Mouse (Mus musculus) midbrain, postnatal 0 days (tissue): ENCODE measurements around the gene Fbxo41. TPM values are rescaled to one million over a fixed set of nuclear protein-coding genes. Genes with fewer than 3 reads are reported as not detected.

ENCODE experiments used
- ATAC-seq: fragments of 200-750 bp; cut with Nextera tagmentation; 2 replicates; pipeline ENCODE4 v1.8.0; 2017; ENCODE audit warnings: moderate number of reproducible peaks, mild to moderate bottlenecking, moderate TSS enrichment, moderate library complexity; ENCODE audit not compliant: low FRiP score
- DNase-seq: peaks from one replicate; pipeline ENCODE4 v3.0.0-alpha.2; 2015; ENCODE audit warnings: low spot score
- H3K27ac ChIP-seq: fragments of 300-500 bp; sonication (generic); 2 replicates; pipeline ENCODE4 v1.5.1; 2014; ENCODE audit warnings: low read depth, mild to moderate bottlenecking, low read length, mixed read lengths
- H3K27me3 ChIP-seq: fragments of 300-500 bp; sonication (generic); 2 replicates; pipeline ENCODE4 v1.6.1; 2014; ENCODE audit warnings: low read length, control low read depth, mixed read lengths; ENCODE audit not compliant: insufficient read depth
- H3K36me3 ChIP-seq: fragments of 300-500 bp; sonication (generic); 2 replicates; pipeline ENCODE4 v1.6.1; 2014; ENCODE audit warnings: low read length, control low read depth, mixed read lengths; ENCODE audit not compliant: insufficient read depth
- H3K4me1 ChIP-seq: fragments of 300-500 bp; sonication (generic); 2 replicates; pipeline ENCODE4 v1.6.1; 2014; ENCODE audit warnings: mild to moderate bottlenecking, control low read depth, antibody characterized with exemption, low read length, mixed read lengths; ENCODE audit not compliant: insufficient read depth
- H3K4me2 ChIP-seq: fragments of 300-500 bp; sonication (generic); 2 replicates; pipeline ENCODE4 v1.6.1; 2014; ENCODE audit warnings: low read depth, mild to moderate bottlenecking, low read length, mixed read lengths; ENCODE audit not compliant: poor library complexity, severe bottlenecking
- H3K4me3 ChIP-seq: fragments of 300-500 bp; sonication (generic); 2 replicates; pipeline ENCODE4 v1.5.1; 2014; ENCODE audit warnings: low read depth, mild to moderate bottlenecking, low read length, moderate library complexity
- H3K9ac ChIP-seq: fragments of 300-500 bp; sonication (generic); replicated peaks from 2 replicates; pipeline ENCODE4 v1.6.1; 2014; ENCODE audit warnings: mild to moderate bottlenecking, low read length, moderate library complexity, mixed read lengths; ENCODE audit not compliant: poor library complexity, severe bottlenecking
- H3K9me3 ChIP-seq: fragments of 300-500 bp; sonication (generic); 2 replicates; pipeline ENCODE4 v1.6.1; 2016; ENCODE audit warnings: low read length, control low read depth
- CTCF ChIP-seq: IDR thresholded peaks from 2 replicates; pipeline ENCODE4 v1.5.1; 2016; ENCODE audit warnings: antibody characterized with exemption, mild to moderate bottlenecking
- WGBS: fragments of 180-500 bp; shearing (Covaris S2); extraction: QIAGEN DNeasy Blood & Tissue Kit; methylation state at CpG from one replicate; pipeline ENCODE4 v1.1.7; 2014; 5-methylcytosine and 5-hydroxymethylcytosine counted together
- polyA plus RNA-seq: library from polyadenylated mRNA; unstranded; fragments of >200 nt; fragmentation: Nextera tagmentation; extraction: Ambion mirVana; gene quantifications from 2 replicates; pipeline ENCODE4 v1.2.1, GENCODE M21; 2015
- total RNA-seq: library from RNA; depleted of rRNA; stranded (reverse); fragments of >200 nt; gene quantifications from 2 replicates; pipeline ENCODE4 v1.2.3, GENCODE M21; 2014

Gene Fbxo41
- total and polyA plus RNA-seq, 2 experiments from 2014 or later = 13.3 to 67.3 TPM

GRCm38 (mm10) chr6:85465381-85465780 lies 37.4 kb downstream of the Fbxo41 start:
- DNase-seq = peak; percentile 67

GRCm38 (mm10) chr6:85459621-85460020 lies 43.2 kb downstream of the Fbxo41 start:
- no peak overlapping the region for H3K4me2 ChIP-seq
- H3K27me3 ChIP-seq = no peaks in the 10 kb centered on the region
- H3K27ac ChIP-seq = no peak overlapping the region
- WGBS = 92% methylated on average over 2 of the region's 2 CpGs
- H3K9ac ChIP-seq = no peak overlapping the region
- peaks cover 42% of the 10 kb centered on the region for H3K36me3 ChIP-seq
- DNase-seq = no peak
- no peak overlapping the region for H3K4me3 ChIP-seq
- no peaks in the 10 kb centered on the region; the same call in 1 of the 2 replicates for H3K4me1 ChIP-seq
- TF ChIP-seq CTCF = 0 out of 2 replicates have a peak, but pooled peaks have one; percentile 13
- no peaks in the 10 kb centered on the region for H3K9me3 ChIP-seq
- no peak for ATAC-seq

More at GRCm38 (mm10) chr6:85465381-85465780, 37.4 kb downstream of the Fbxo41 start:
- H3K4me2 ChIP-seq = no peak overlapping the region
- no peak overlapping the region for H3K4me3 ChIP-seq
- H3K27ac ChIP-seq = no peak overlapping the region
- no peaks in the 10 kb centered on the region for H3K4me1 ChIP-seq
- no peaks in the 10 kb centered on the region for H3K27me3 ChIP-seq
- no peak for ATAC-seq
- H3K36me3 ChIP-seq = peaks cover 71% of the 10 kb centered on the region
- H3K9ac ChIP-seq = no peak overlapping the region
- H3K9me3 ChIP-seq = no peaks in the 10 kb centered on the region
- TF ChIP-seq CTCF = peak; percentile 77

- no peaks in the 10 kb centered on the region for H3K27me3 ChIP-seq
- peak overlapping the region; percentile 85 for H3K4me2 ChIP-seq
- WGBS = 8% methylated on average over 7 of the region's 7 CpGs
- ATAC-seq (no peak), DNase-seq (no peak)
- H3K9me3 ChIP-seq = no peaks in the 10 kb centered on the region
- peak overlapping the region; percentile 95 for H3K27ac ChIP-seq
- H3K9ac ChIP-seq = peak overlapping the region; percentile 91
- TF ChIP-seq CTCF = no peak; the same call in 1 of the 2 replicates
- H3K4me3 ChIP-seq = peak overlapping the region; percentile 85
- no peaks in the 10 kb centered on the region for H3K36me3 ChIP-seq
- H3K4me1 ChIP-seq = peaks cover 9% of the 10 kb centered on the region
Observed at GRCm38 (mm10) chr6:85452816-85453215, 50.0 kb downstream of the Fbxo41 start.

GRCm38 (mm10) chr6:85452411-85452665 lies 50.5 kb downstream of the Fbxo41 start:
- WGBS = under 1% methylated on average over 15 of the region's 15 CpGs

GRCm38 (mm10) chr6:85451664-85452410 lies 51.0 kb downstream of the Fbxo41 start, which contains the start of gene Pradc1:
TSS of gene Pradc1 (minus strand) at chr6:85451970.
- WGBS = under 1% methylated on average over 54 of the region's 54 CpGs
- H3K9ac ChIP-seq = peak within 1 kb of the TSS; percentile 91
- DNase-seq (peak; percentile 100), ATAC-seq (peak; percentile 93)
- no peaks in the 10 kb centered on the region for H3K36me3 ChIP-seq
- no peak for TF ChIP-seq CTCF
- H3K4me3 ChIP-seq = peak within 1 kb of the TSS; percentile 85
- no peaks in the 10 kb centered on the region for H3K27me3 ChIP-seq
- peak within 1 kb of the TSS; percentile 95 for H3K27ac ChIP-seq
- peaks cover 9% of the 10 kb centered on the region for H3K4me1 ChIP-seq
- H3K4me2 ChIP-seq = peak within 1 kb of the TSS; percentile 85
- H3K9me3 ChIP-seq = no peaks in the 10 kb centered on the region

More at GRCm38 (mm10) chr6:85452411-85452665, 50.5 kb downstream of the Fbxo41 start:
- peak overlapping the region; percentile 85 for H3K4me2 ChIP-seq
- H3K4me3 ChIP-seq = peak overlapping the region; percentile 85
- H3K9ac ChIP-seq = peak overlapping the region; percentile 91
- H3K36me3 ChIP-seq = no peaks in the 10 kb centered on the region
- H3K27me3 ChIP-seq = no peaks in the 10 kb centered on the region
- H3K9me3 ChIP-seq = no peaks in the 10 kb centered on the region
- TF ChIP-seq CTCF = no peak
- ATAC-seq = peak; percentile 14; the same call in 1 of the 2 replicates
- H3K4me1 ChIP-seq = peaks cover 9% of the 10 kb centered on the region
- DNase-seq = peak; percentile 44
- peak overlapping the region; percentile 95 for H3K27ac ChIP-seq
